ENCODE assay signal across 12 mouse cellular contexts in the genomic region with DNA sequence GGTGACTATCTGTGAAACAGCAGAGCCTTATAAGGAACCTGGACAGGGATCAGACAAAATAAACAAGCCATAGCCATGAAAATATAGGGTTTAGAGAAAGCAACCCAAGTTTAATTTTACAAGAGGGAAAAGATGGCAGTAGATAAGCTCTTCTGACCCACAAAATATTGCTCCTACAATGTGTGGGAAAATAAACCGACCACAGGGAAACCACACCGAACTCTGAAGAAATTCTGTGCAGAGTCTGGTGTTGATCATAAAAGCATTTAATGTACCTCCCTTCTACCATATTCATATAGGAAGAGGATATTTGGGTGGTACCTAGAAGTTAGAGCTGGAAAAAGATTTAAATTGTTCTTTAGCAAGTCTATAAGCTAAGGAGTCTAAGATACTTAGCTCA.
"Had no signal": no experiment of that assay in that cellular context is flagged by ENCODE, and none has a peak within 500 bp of the region (broad histone marks: within the 10 kb centered on the region; RNA-seq: fewer than 3 reads in every experiment).

No protein-coding gene starts in this region.

- H3K27ac ChIP-seq: kidney, postnatal 0 days; limb, embryonic 12.5 days; liver, embryonic 13.5 days; macrophage; midbrain, embryonic 12.5 days; stomach, postnatal 0 days had no signal

- H3K9me3 ChIP-seq: limb, embryonic 12.5 days; liver, embryonic 13.5 days; midbrain, embryonic 12.5 days had no signal

- H3K4me2 ChIP-seq: limb, embryonic 12.5 days; liver, embryonic 13.5 days; midbrain, embryonic 12.5 days had no signal

- H3K4me3 ChIP-seq: limb, embryonic 12.5 days; liver, embryonic 13.5 days; midbrain, embryonic 12.5 days had no signal

- H3K27me3 ChIP-seq: limb, embryonic 12.5 days; liver, embryonic 13.5 days; midbrain, embryonic 12.5 days had no signal

- H3K36me3 ChIP-seq: limb, embryonic 12.5 days; liver, embryonic 13.5 days; midbrain, embryonic 12.5 days had no signal

- ATAC-seq: liver, postnatal 0 days; midbrain, embryonic 16.5 days had no signal

- H3K4me1 ChIP-seq: limb, embryonic 12.5 days; liver, embryonic 13.5 days; midbrain, embryonic 12.5 days had no signal

- H3K9ac ChIP-seq: limb, embryonic 12.5 days; liver, embryonic 13.5 days; liver, postnatal 0 days; midbrain, embryonic 12.5 days had no signal

- DNase-seq: kidney, adult 9 months; kidney, postnatal 36 days; liver; liver, embryonic 13.5 days; liver, postnatal 0 days; lung, postnatal 10 days had no signal
